Mouse (Mus musculus) embryonic fibroblast, embryonic 13.5 days (primary cell): ENCODE measurements around the gene Dock4.

Experiments used
- CTCF ChIP-seq: IDR thresholded peaks from 2 replicates; pipeline ENCODE4 v1.5.1; 2011; ENCODE audit warnings: mild to moderate bottlenecking, control low read depth, low read length, moderate library complexity, borderline replicate concordance; ENCODE audit not compliant: insufficient read depth
- POLR2A ChIP-seq: IDR thresholded peaks from 2 replicates; pipeline ENCODE4 v1.6.1; 2011; ENCODE audit warnings: low read depth, mild to moderate bottlenecking, control low read depth, low read length, moderate library complexity

DNA sequence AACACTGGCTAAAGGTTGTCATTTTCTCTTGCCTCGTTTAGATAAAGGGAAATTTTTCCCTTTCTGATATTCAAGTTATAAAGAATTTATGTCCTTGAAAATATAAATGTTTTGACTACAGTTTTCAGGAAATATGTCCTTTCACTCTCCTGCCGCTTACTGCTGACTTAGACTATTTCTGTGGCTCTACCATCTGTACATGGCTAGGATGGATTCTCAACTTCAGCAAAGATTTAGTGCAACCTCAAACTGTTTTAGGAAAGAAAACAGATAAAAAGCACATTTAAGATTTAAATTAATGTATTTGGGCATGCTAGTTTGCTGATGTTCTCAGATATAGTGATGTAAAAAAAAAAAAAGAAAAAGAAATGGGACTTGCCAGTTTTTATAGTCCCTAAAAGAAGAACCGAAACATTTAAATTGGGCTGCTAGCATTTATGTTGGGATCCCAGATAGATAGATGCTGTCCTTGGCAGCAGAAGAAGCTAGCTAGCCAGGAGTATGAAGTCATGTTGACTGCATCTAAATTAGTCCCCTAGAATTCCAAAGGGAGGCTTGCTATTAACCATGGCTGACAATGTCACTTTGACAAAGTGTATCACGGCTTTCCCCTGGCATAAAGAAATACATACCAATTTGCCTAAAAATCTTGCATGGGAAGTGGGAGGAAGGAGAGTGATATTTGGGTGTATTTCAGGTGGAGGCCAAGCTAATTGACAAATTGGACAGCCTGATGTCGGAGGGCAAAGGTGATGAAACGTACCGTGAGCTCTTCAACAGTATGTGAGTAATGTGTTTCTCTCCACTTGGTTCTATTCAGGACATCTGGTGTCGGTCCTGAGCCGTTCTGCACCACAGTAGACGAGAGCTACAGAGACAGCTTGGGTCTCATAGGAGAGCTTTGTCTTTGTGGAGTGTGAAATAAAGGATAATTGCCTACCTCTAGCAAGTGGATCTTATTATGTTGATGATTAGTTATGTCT is 343.9 kb downstream of the Dock4 start:
- TF ChIP-seq POLR2A (no peak), CTCF (no peak)
